Mouse (Mus musculus): ENCODE measurements around the gene Tmem179b.

GRCm38 (mm10) chr19:8815812-8816211, 41.5 kb upstream of the Tmem179b start:
- peak; percentile 11; the same call in 1 of the 2 replicates for TF ChIP-seq CTCF (IDR thresholded peaks at IDR 0.05; ENCODE audit: extremely low read depth, insufficient read depth, low read length)
- TF ChIP-seq POLR2A (IDR thresholded peaks at IDR 0.05; ENCODE audit: extremely low read depth, insufficient read depth, low read length), result no peak

All from cortical plate, adult 2 months (tissue).